Mouse (Mus musculus): Measurements from ENCODE around the gene Lrr1. TPM values are rescaled to one million over a fixed set of nuclear protein-coding genes. Genes with fewer than 3 reads are reported as not detected.

The Lrr1 gene
- polyA plus RNA-seq, 1 experiment from 2014 or later, result 23.1 TPM

Small RNA genes within 50 kb of the gene (microRNA-seq; reads per million reads assigned to microRNA genes)
- gene Gm47287 (not detected), gene Gm47295 (not detected)

Other genes with a start within 250 kb of the Lrr1 start
- gene Rps29, start 9.6 kb upstream of the Lrr1 start, polyA plus RNA-seq (2014; fragmentation: Nextera tagmentation; extraction: Ambion mirVana), result 2,045 and 2,274 TPM in 2 replicates
- gene Rpl36al, start 15.3 kb downstream of the Lrr1 start, polyA plus RNA-seq (2014; fragmentation: Nextera tagmentation; extraction: Ambion mirVana), result 629 and 653 TPM in 2 replicates
- gene Mgat2, start 15.3 kb downstream of the Lrr1 start, polyA plus RNA-seq (2014; fragmentation: Nextera tagmentation; extraction: Ambion mirVana), result 42.6 and 47.0 TPM in 2 replicates
- gene Gm49383, start 28.3 kb downstream of the Lrr1 start, polyA plus RNA-seq (2014; fragmentation: Nextera tagmentation; extraction: Ambion mirVana), result 24.3 and 29.6 TPM in 2 replicates
- gene Dnaaf2, start 29.6 kb downstream of the Lrr1 start, polyA plus RNA-seq (2014; fragmentation: Nextera tagmentation; extraction: Ambion mirVana), result 9.2 and 9.4 TPM in 2 replicates
- 24.5 and 27.1 TPM in 2 replicates for gene Gm49384, start 35.5 kb downstream of the Lrr1 start, polyA plus RNA-seq (2014; fragmentation: Nextera tagmentation; extraction: Ambion mirVana)
- gene Pole2, start 59.4 kb downstream of the Lrr1 start, polyA plus RNA-seq (2014; fragmentation: Nextera tagmentation; extraction: Ambion mirVana), result 33.0 and 35.0 TPM in 2 replicates
- gene Klhdc1, start 72.4 kb downstream of the Lrr1 start, polyA plus RNA-seq (2014; fragmentation: Nextera tagmentation; extraction: Ambion mirVana), result 7.8 and 8.2 TPM in 2 replicates
- 122 and 124 TPM in 2 replicates for gene Klhdc2, start 127.9 kb downstream of the Lrr1 start, polyA plus RNA-seq (2014; fragmentation: Nextera tagmentation; extraction: Ambion mirVana)
- 99.9 and 114 TPM in 2 replicates for gene Nemf, start 188.4 kb downstream of the Lrr1 start, polyA plus RNA-seq (2014; fragmentation: Nextera tagmentation; extraction: Ambion mirVana)
- 57.1 and 63.8 TPM in 2 replicates for gene Arf6, start 203.3 kb downstream of the Lrr1 start, polyA plus RNA-seq (2014; fragmentation: Nextera tagmentation; extraction: Ambion mirVana)
- gene Gm9887, start 203.6 kb downstream of the Lrr1 start, polyA plus RNA-seq (2014; fragmentation: Nextera tagmentation; extraction: Ambion mirVana), result 0.74 and 2.2 TPM in 2 replicates

Data from stomach, embryonic 14.5 days (tissue).